Mouse (Mus musculus) liver, adult 2 months (tissue): ENCODE measurements at regions not wholly inside any gene's neighbourhood (a gene's known extent, or its start where the extent isn't known, plus 50 kb on each side); places are given as distances from the start of the nearest gene placed in this dataset.

Source experiments
- CTCF ChIP-seq: fragments of 200-500 bp; IDR thresholded peaks from 2 replicates; pipeline ENCODE4 v1.5.1; 2011; ENCODE audit warnings: low read depth, low read length, control low read depth
- POLR2A ChIP-seq: fragments of 200-500 bp; IDR thresholded peaks from 2 replicates; pipeline ENCODE4 v1.6.1; 2011; ENCODE audit warnings: low read length, control low read depth; ENCODE audit not compliant: insufficient read depth; ENCODE audit errors: extremely low read depth

GRCm38 (mm10) chr15:40280551-40280950 lies 146.4 kb downstream of the 9330182O14Rik start:
- TF ChIP-seq CTCF (no peak), POLR2A (no peak)
